Comparison of ENCODE assay signal across 9 mouse cellular contexts in the genomic region with DNA sequence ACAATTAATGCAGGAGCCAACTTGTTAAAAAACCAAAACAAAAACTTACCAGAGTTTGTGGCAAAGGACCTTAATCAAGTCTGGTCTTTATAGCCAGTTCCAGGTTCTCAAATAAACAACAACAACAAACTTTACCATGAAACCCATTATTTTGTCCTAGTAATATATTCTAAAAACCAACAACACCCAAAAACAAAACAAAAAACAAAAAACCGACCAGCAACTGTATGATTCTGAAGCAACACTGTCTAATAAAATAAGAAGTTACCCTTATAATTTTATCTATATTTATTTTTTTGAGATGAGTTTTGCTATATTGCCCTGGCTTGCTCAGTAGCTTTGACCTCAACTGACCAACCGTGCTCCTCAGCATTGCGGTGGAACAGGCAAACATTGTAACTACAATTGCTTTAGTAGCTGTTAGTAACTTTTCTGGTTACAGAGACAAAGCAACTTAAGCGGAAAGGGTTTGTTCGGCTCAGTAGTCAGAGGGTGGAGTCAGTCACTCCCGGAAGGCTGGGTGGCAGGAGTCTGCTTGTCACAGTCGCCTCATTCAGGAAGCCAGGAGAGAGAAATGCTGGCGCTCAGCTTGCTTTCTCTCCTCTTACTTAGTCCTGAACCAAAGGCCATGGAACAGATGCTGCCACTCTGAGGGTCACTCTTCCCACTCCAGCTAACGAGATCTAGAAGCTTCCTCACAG. TPM values are rescaled to one million over a fixed set of nuclear protein-coding genes. Genes with fewer than 3 reads are reported as not detected.
DNase-seq lines count a peak whose midpoint lies in the region; ATAC-seq and TF ChIP-seq lines count a peak whose summit lies in the region.
"Had no signal": no experiment of that assay in that cellular context is flagged by ENCODE, and none has a peak within 500 bp of the region (broad histone marks: within the 10 kb centered on the region; RNA-seq: fewer than 3 reads in every experiment).

No protein-coding gene starts in this region.

- WGBS in lung, embryonic 14.5 days, result 38% methylated on average over 9 of the region's 9 CpGs
- 47% methylated on average over 9 of the region's 9 CpGs for WGBS in stomach, embryonic 15.5 days

- H3K4me2 ChIP-seq in lung, embryonic 14.5 days, result no peak overlapping the region
- 0 out of 2 replicates have a peak overlapping the region, but pooled peaks have one; percentile 19 for H3K4me2 ChIP-seq in stomach, embryonic 15.5 days

- H3K4me1 ChIP-seq in testis, adult 2 months (ENCODE audit: control insufficient read depth, insufficient read depth, low read length), result peaks cover 7% of the 10 kb centered on the region
- H3K4me1 ChIP-seq in lung, embryonic 14.5 days (ENCODE audit: insufficient read depth), result no peaks in the 10 kb centered on the region
- peaks cover 14% of the 10 kb centered on the region; the same call in 1 of the 2 replicates for H3K4me1 ChIP-seq in stomach, embryonic 15.5 days

- no peaks in the 10 kb centered on the region; the same call in 1 of the 2 replicates for H3K36me3 ChIP-seq in testis, adult 2 months (ENCODE audit: control insufficient read depth, insufficient read depth, low read length)
- H3K36me3 ChIP-seq in lung, embryonic 14.5 days (ENCODE audit: insufficient read depth), result no peaks in the 10 kb centered on the region
- no peaks in the 10 kb centered on the region for H3K36me3 ChIP-seq in stomach, embryonic 15.5 days
- H3K36me3 ChIP-seq: limb, embryonic 15.5 days had no signal

- no peaks in the 10 kb centered on the region for H3K9me3 ChIP-seq in lung, embryonic 14.5 days (ENCODE audit: low read depth, low read length)
- no peaks in the 10 kb centered on the region for H3K9me3 ChIP-seq in stomach, embryonic 15.5 days
- H3K9me3 ChIP-seq: limb, embryonic 15.5 days had no signal

- DNase-seq in testis, postnatal 10 days (ENCODE audit: low spot score), result no peak
- peak; percentile 46 for DNase-seq in lung, embryonic 14.5 days
- no peak for DNase-seq in gastrocnemius, postnatal 25 days
- no peak for DNase-seq in left cerebral cortex, postnatal 36 days (ENCODE audit: low spot score in 2 of 2)
- DNase-seq in urinary bladder, postnatal 14 days (ENCODE audit: low spot score), result no peak

- H3K27ac ChIP-seq in testis, adult 2 months (ENCODE audit: control insufficient read depth, insufficient read depth, low read depth, low read length), result 0 out of 2 replicates have a peak overlapping the region, but pooled peaks have one; percentile 17
- no peak overlapping the region for H3K27ac ChIP-seq in lung, embryonic 14.5 days (ENCODE audit: low read depth)
- H3K27ac ChIP-seq in stomach, embryonic 15.5 days, result peak overlapping the region; percentile 55; the same call in 1 of the 2 replicates

- intact Hi-C loops in left cerebral cortex, postnatal 36 days (cut with DNase I), result no loop called here

- H3K9ac ChIP-seq in lung, embryonic 14.5 days, result no peak overlapping the region
- H3K9ac ChIP-seq in stomach, embryonic 15.5 days, result no peak overlapping the region
- H3K9ac ChIP-seq: limb, embryonic 15.5 days had no signal

- 0 out of 2 replicates have a peak, but pooled peaks have one; percentile 23 for TF ChIP-seq POLR2A in testis, adult 2 months (IDR thresholded peaks at IDR 0.05; ENCODE audit: control insufficient read depth, low read depth, low read length)

- no peak for TF ChIP-seq CTCF in testis, adult 2 months (IDR thresholded peaks at IDR 0.05; ENCODE audit: control insufficient read depth, insufficient read depth, insufficient replicate concordance, low read depth, low read length)
- TF ChIP-seq CTCF in lung, embryonic 14.5 days (IDR thresholded peaks at IDR 0.05; ENCODE audit: low read depth), result no peak

- H3K4me3 ChIP-seq in testis, adult 2 months (ENCODE audit: control insufficient read depth, low read depth, low read length), result no peak overlapping the region
- H3K4me3 ChIP-seq in lung, embryonic 14.5 days (ENCODE audit: low read depth, low read length), result no peak overlapping the region
- no peak overlapping the region for H3K4me3 ChIP-seq in stomach, embryonic 15.5 days (replicated peaks)

- no peaks in the 10 kb centered on the region for H3K27me3 ChIP-seq in testis, adult 2 months (ENCODE audit: control insufficient read depth, insufficient read depth, low read length)
- no peaks in the 10 kb centered on the region for H3K27me3 ChIP-seq in lung, embryonic 14.5 days (ENCODE audit: insufficient read depth, low read length)
- H3K27me3 ChIP-seq in stomach, embryonic 15.5 days (replicated peaks), result no peaks in the 10 kb centered on the region
- H3K27me3 ChIP-seq: limb, embryonic 15.5 days had no signal

- ATAC-seq in hematopoietic stem cell, adult 5-6 weeks (replicated peaks in 1 of 2; ENCODE audit: insufficient read depth in 1 of 2, low FRiP score in 2 of 2, low TSS enrichment in 1 of 2, low read depth in 1 of 2, poor library complexity in 2 of 2, severe bottlenecking in 2 of 2), result peak; percentile 50 to 51; a peak in 3 of 4 replicates
- ATAC-seq in lung, embryonic 14.5 days (ENCODE audit: insufficient read depth), result no peak
- ATAC-seq in stomach, embryonic 15.5 days (ENCODE audit: insufficient read depth, low FRiP score, low read depth), result no peak

RNA-seq across cellular contexts. Expression of gene Slc22a5, which starts 1.4 kb away (rescaled TPM):
- polyA plus RNA-seq in testis, adult 2 months (2012; rRNA removed), result 20.7 and 21.7 TPM in 2 replicates
- 9.9 and 20.4 TPM in 2 replicates for total RNA-seq in hematopoietic stem cell, adult 5-6 weeks (2017)
- 7.6 and 8.9 TPM in 2 replicates for polyA plus RNA-seq in lung, embryonic 14.5 days (2014; fragmentation: Nextera tagmentation; extraction: Ambion mirVana)
- 7.8 and 9.3 TPM in 2 replicates for polyA plus RNA-seq in stomach, embryonic 15.5 days (2015; fragmentation: Nextera tagmentation; extraction: Ambion mirVana)
- 10 to 100 TPM; 10.6 to 10.7 TPM for total RNA-seq in gastrocnemius, postnatal 25 days (2021)
- 10 to 100 TPM in 1 of 2 experiments, 1 to 10 TPM in 1; 7.8 to 13.1 TPM for total RNA-seq in left cerebral cortex, postnatal 36 days (2021)

RNA-seq across cellular contexts. Expression of gene Gm12216, which starts 33.8 kb away (rescaled TPM):
- 0.91 and 0.93 TPM in 2 replicates for polyA plus RNA-seq in testis, adult 2 months (2012; rRNA removed)
- 10.5 and 15.1 TPM in 2 replicates for total RNA-seq in hematopoietic stem cell, adult 5-6 weeks (2017)
- 1.0 and 2.2 TPM in 2 replicates for polyA plus RNA-seq in lung, embryonic 14.5 days (2014; fragmentation: Nextera tagmentation; extraction: Ambion mirVana)
- polyA plus RNA-seq in stomach, embryonic 15.5 days (2015; fragmentation: Nextera tagmentation; extraction: Ambion mirVana), result 1.7 and 2.4 TPM in 2 replicates
- 1 to 10 TPM; 2.0 TPM for total RNA-seq in gastrocnemius, postnatal 25 days (2021)
- total RNA-seq in left cerebral cortex, postnatal 36 days (2021), result 1 to 10 TPM; 4.0 to 4.5 TPM

Comparison
In these comparisons a context has a peak if more than half of its experiments do, and no peak if none do; other contexts are left out.
1. ATAC-seq: peak in hematopoietic stem cell, adult 5-6 weeks (2 of 2); none in lung, embryonic 14.5 days (single experiment) and stomach, embryonic 15.5 days (single experiment).